Mouse (Mus musculus) ES-Bruce4 (cell line): ENCODE results near the gene Tars2. TPM values are rescaled to one million over a fixed set of nuclear protein-coding genes. Genes with fewer than 3 reads are reported as not detected.

ENCODE experiments used
- polyA plus RNA-seq: library from polyadenylated mRNA; stranded (reverse); fragments of >200 nt; gene quantifications from 2 replicates; pipeline ENCODE4 v1.2.4, GENCODE M21; 2011; ENCODE audit warnings: low read depth; ENCODE audit not compliant: missing spikeins, insufficient read depth, insufficient read length

Tars2 gene
- polyA plus RNA-seq, 1 experiment, result 78.3 TPM

Other genes with a start within 250 kb of the Tars2 start
- gene Ctss, start 233.4 kb downstream of the Tars2 start, polyA plus RNA-seq, result not detected in 2 replicates
- gene Hormad1, start 200.5 kb downstream of the Tars2 start, polyA plus RNA-seq, result 4.6 and 5.0 TPM in 2 replicates
- gene Golph3l, start 171.3 kb downstream of the Tars2 start, polyA plus RNA-seq, result 39.0 and 40.7 TPM in 2 replicates
- 67.4 and 68.5 TPM in 2 replicates for gene Ensa, start 135.2 kb downstream of the Tars2 start, polyA plus RNA-seq
- gene Mcl1, start 101.4 kb downstream of the Tars2 start, polyA plus RNA-seq, result 247 and 264 TPM in 2 replicates
- gene Adamtsl4, start 72.3 kb downstream of the Tars2 start, polyA plus RNA-seq, result 6.9 and 10.1 TPM in 2 replicates
- 9.9 and 17.4 TPM in 2 replicates for gene Ecm1, start 20.6 kb downstream of the Tars2 start, polyA plus RNA-seq
- 51.4 and 58.6 TPM in 2 replicates for gene Rprd2, start 58.7 kb upstream of the Tars2 start, polyA plus RNA-seq
- 92.4 and 100 TPM in 2 replicates for gene Prpf3, start 95.7 kb upstream of the Tars2 start, polyA plus RNA-seq
- 142 and 163 TPM in 2 replicates for gene Mrps21, start 111.3 kb upstream of the Tars2 start, polyA plus RNA-seq
- gene Ciart, start 122.0 kb upstream of the Tars2 start, polyA plus RNA-seq, result 5.9 and 7.6 TPM in 2 replicates
- gene BC028528, start 131.8 kb upstream of the Tars2 start, polyA plus RNA-seq, result 3.6 and 5.4 TPM in 2 replicates
- 44.3 and 48.3 TPM in 2 replicates for gene Aph1a, start 133.8 kb upstream of the Tars2 start, polyA plus RNA-seq
- 2.4 and 3.3 TPM in 2 replicates for gene Car14, start 144.5 kb upstream of the Tars2 start, polyA plus RNA-seq
- gene Anp32e, start 169.0 kb upstream of the Tars2 start, polyA plus RNA-seq, result 386 and 405 TPM in 2 replicates
- gene Plekho1, start 235.8 kb upstream of the Tars2 start, polyA plus RNA-seq, result 9.2 and 15.0 TPM in 2 replicates